Mouse (Mus musculus): ENCODE measurements around the gene Bhlhe40. TPM values are rescaled to one million over a fixed set of nuclear protein-coding genes. Genes with fewer than 3 reads are reported as not detected.

Bhlhe40 gene
- polyA plus RNA-seq, 1 experiment from 2014 or later = 20.8 TPM

GRCm38 (mm10) chr6:108676783-108677340 is 16.4 kb downstream of the Bhlhe40 start:
- DNase-seq (ENCODE audit: low spot score) (no peak), ATAC-seq (ENCODE audit: low read depth) (no peak)
- no peaks in the 10 kb centered on the region for H3K9me3 ChIP-seq (ENCODE audit: control insufficient read depth, low read length)
- H3K4me2 ChIP-seq (ENCODE audit: low read depth, low read length) = no peak overlapping the region
- no peak overlapping the region for H3K4me3 ChIP-seq (ENCODE audit: low read depth, low read length)
- WGBS = 87% methylated on average over 9 of the region's 9 CpGs
- H3K9ac ChIP-seq (ENCODE audit: low read depth, low read length) = no peak overlapping the region
- no peak overlapping the region for H3K27ac ChIP-seq (replicated peaks; ENCODE audit: low read depth, low read length)
- H3K4me1 ChIP-seq (ENCODE audit: control insufficient read depth, insufficient read depth, low read length) = no peaks in the 10 kb centered on the region
- no peaks in the 10 kb centered on the region for H3K36me3 ChIP-seq (ENCODE audit: control insufficient read depth, insufficient read depth, low read length)
- no peaks in the 10 kb centered on the region for H3K27me3 ChIP-seq (replicated peaks; ENCODE audit: control insufficient read depth, insufficient read depth, low read length)

GRCm38 (mm10) chr6:108677697-108678096 is 17.3 kb downstream of the Bhlhe40 start:
- Histone ChIP-seq H3K4me3 (ENCODE audit: low read depth, low read length) (no peak overlapping the region), H3K9ac (ENCODE audit: low read depth, low read length) (no peak overlapping the region), H3K27me3 (replicated peaks; ENCODE audit: control insufficient read depth, insufficient read depth, low read length) (no peaks in the 10 kb centered on the region), H3K9me3 (ENCODE audit: control insufficient read depth, low read length) (no peaks in the 10 kb centered on the region), H3K36me3 (ENCODE audit: control insufficient read depth, insufficient read depth, low read length) (no peaks in the 10 kb centered on the region), H3K4me2 (ENCODE audit: low read depth, low read length) (no peak overlapping the region), H3K4me1 (ENCODE audit: control insufficient read depth, insufficient read depth, low read length) (no peaks in the 10 kb centered on the region), H3K27ac (replicated peaks; ENCODE audit: low read depth, low read length) (no peak overlapping the region)
- ATAC-seq (ENCODE audit: low read depth) (no peak), DNase-seq (ENCODE audit: low spot score) (no peak)
- 84% methylated on average over 4 of the region's 4 CpGs for WGBS

- Histone ChIP-seq H3K9ac (ENCODE audit: low read depth, low read length) (no peak overlapping the region), H3K27me3 (replicated peaks; ENCODE audit: control insufficient read depth, insufficient read depth, low read length) (no peaks in the 10 kb centered on the region), H3K27ac (replicated peaks; ENCODE audit: low read depth, low read length) (no peak overlapping the region), H3K36me3 (ENCODE audit: control insufficient read depth, insufficient read depth, low read length) (no peaks in the 10 kb centered on the region), H3K4me2 (ENCODE audit: low read depth, low read length) (no peak overlapping the region), H3K4me3 (ENCODE audit: low read depth, low read length) (no peak overlapping the region), H3K4me1 (ENCODE audit: control insufficient read depth, insufficient read depth, low read length) (no peaks in the 10 kb centered on the region), H3K9me3 (ENCODE audit: control insufficient read depth, low read length) (no peaks in the 10 kb centered on the region)
- 60% methylated on average over 5 of the region's 5 CpGs for WGBS
- no peak for ATAC-seq (ENCODE audit: low read depth)
- DNase-seq (ENCODE audit: low spot score) = no peak
These were observed 17.8 kb downstream of the Bhlhe40 start for GRCm38 (mm10) chr6:108678227-108678626.

- 68% methylated on average over 7 of the region's 7 CpGs for WGBS
- Histone ChIP-seq H3K4me1 (ENCODE audit: control insufficient read depth, insufficient read depth, low read length) (no peaks in the 10 kb centered on the region), H3K9me3 (ENCODE audit: control insufficient read depth, low read length) (no peaks in the 10 kb centered on the region), H3K36me3 (ENCODE audit: control insufficient read depth, insufficient read depth, low read length) (no peaks in the 10 kb centered on the region), H3K4me3 (ENCODE audit: low read depth, low read length) (no peak overlapping the region), H3K27me3 (replicated peaks; ENCODE audit: control insufficient read depth, insufficient read depth, low read length) (no peaks in the 10 kb centered on the region), H3K9ac (ENCODE audit: low read depth, low read length) (no peak overlapping the region), H3K27ac (replicated peaks; ENCODE audit: low read depth, low read length) (no peak overlapping the region), H3K4me2 (ENCODE audit: low read depth, low read length) (no peak overlapping the region)
- ATAC-seq (ENCODE audit: low read depth) (no peak), DNase-seq (ENCODE audit: low spot score) (no peak)
These were observed 20.1 kb downstream of the Bhlhe40 start for GRCm38 (mm10) chr6:108680503-108680902.

GRCm38 (mm10) chr6:108681084-108681483 is 20.7 kb downstream of the Bhlhe40 start:
- 75% methylated on average over 4 of the region's 4 CpGs for WGBS
- no peak for ATAC-seq (ENCODE audit: low read depth)

GRCm38 (mm10) chr6:108683140-108683539 is 22.7 kb downstream of the Bhlhe40 start:
- H3K4me3 ChIP-seq (ENCODE audit: low read depth, low read length) = no peak overlapping the region
- no peaks in the 10 kb centered on the region for H3K27me3 ChIP-seq (replicated peaks; ENCODE audit: control insufficient read depth, insufficient read depth, low read length)
- no peak overlapping the region for H3K4me2 ChIP-seq (ENCODE audit: low read depth, low read length)
- DNase-seq (ENCODE audit: low spot score) (no peak), ATAC-seq (ENCODE audit: low read depth) (no peak)
- H3K9ac ChIP-seq (ENCODE audit: low read depth, low read length) = no peak overlapping the region
- no peaks in the 10 kb centered on the region for H3K4me1 ChIP-seq (ENCODE audit: control insufficient read depth, insufficient read depth, low read length)
- no peak overlapping the region for H3K27ac ChIP-seq (replicated peaks; ENCODE audit: low read depth, low read length)
- H3K9me3 ChIP-seq (ENCODE audit: control insufficient read depth, low read length) = no peaks in the 10 kb centered on the region
- H3K36me3 ChIP-seq (ENCODE audit: control insufficient read depth, insufficient read depth, low read length) = no peaks in the 10 kb centered on the region
- WGBS = 80% methylated on average over 1 of the region's 1 CpGs

More at GRCm38 (mm10) chr6:108681084-108681483, 20.7 kb downstream of the Bhlhe40 start:
- no peak overlapping the region for H3K27ac ChIP-seq (replicated peaks; ENCODE audit: low read depth, low read length)
- H3K4me3 ChIP-seq (ENCODE audit: low read depth, low read length) = no peak overlapping the region
- DNase-seq (ENCODE audit: low spot score) = no peak
- no peaks in the 10 kb centered on the region for H3K4me1 ChIP-seq (ENCODE audit: control insufficient read depth, insufficient read depth, low read length)
- H3K9me3 ChIP-seq (ENCODE audit: control insufficient read depth, low read length) = no peaks in the 10 kb centered on the region
- H3K27me3 ChIP-seq (replicated peaks; ENCODE audit: control insufficient read depth, insufficient read depth, low read length) = no peaks in the 10 kb centered on the region
- no peak overlapping the region for H3K9ac ChIP-seq (ENCODE audit: low read depth, low read length)
- H3K4me2 ChIP-seq (ENCODE audit: low read depth, low read length) = no peak overlapping the region
- no peaks in the 10 kb centered on the region for H3K36me3 ChIP-seq (ENCODE audit: control insufficient read depth, insufficient read depth, low read length)

GRCm38 (mm10) chr6:108684430-108684829 is 24.0 kb downstream of the Bhlhe40 start:
- Histone ChIP-seq H3K4me2 (ENCODE audit: low read depth, low read length) (no peak overlapping the region), H3K27ac (replicated peaks; ENCODE audit: low read depth, low read length) (no peak overlapping the region), H3K36me3 (ENCODE audit: control insufficient read depth, insufficient read depth, low read length) (no peaks in the 10 kb centered on the region), H3K4me3 (ENCODE audit: low read depth, low read length) (no peak overlapping the region), H3K9ac (ENCODE audit: low read depth, low read length) (no peak overlapping the region), H3K4me1 (ENCODE audit: control insufficient read depth, insufficient read depth, low read length) (no peaks in the 10 kb centered on the region), H3K9me3 (ENCODE audit: control insufficient read depth, low read length) (no peaks in the 10 kb centered on the region), H3K27me3 (replicated peaks; ENCODE audit: control insufficient read depth, insufficient read depth, low read length) (no peaks in the 10 kb centered on the region)
- ATAC-seq (ENCODE audit: low read depth) = no peak
- DNase-seq (ENCODE audit: low spot score) = no peak
- 76% methylated on average over 5 of the region's 5 CpGs for WGBS

GRCm38 (mm10) chr6:108685758-108686355 is 25.4 kb downstream of the Bhlhe40 start:
- ATAC-seq (ENCODE audit: low read depth) (no peak), DNase-seq (ENCODE audit: low spot score) (no peak)
- Histone ChIP-seq H3K4me3 (ENCODE audit: low read depth, low read length) (no peak overlapping the region), H3K9ac (ENCODE audit: low read depth, low read length) (no peak overlapping the region), H3K27ac (replicated peaks; ENCODE audit: low read depth, low read length) (no peak overlapping the region), H3K9me3 (ENCODE audit: control insufficient read depth, low read length) (no peaks in the 10 kb centered on the region), H3K36me3 (ENCODE audit: control insufficient read depth, insufficient read depth, low read length) (no peaks in the 10 kb centered on the region), H3K4me2 (ENCODE audit: low read depth, low read length) (no peak overlapping the region), H3K27me3 (replicated peaks; ENCODE audit: control insufficient read depth, insufficient read depth, low read length) (no peaks in the 10 kb centered on the region), H3K4me1 (ENCODE audit: control insufficient read depth, insufficient read depth, low read length) (no peaks in the 10 kb centered on the region)
- WGBS = 67% methylated on average over 9 of the region's 9 CpGs

GRCm38 (mm10) chr6:108686930-108687329 is 26.5 kb downstream of the Bhlhe40 start:
- H3K36me3 ChIP-seq (ENCODE audit: control insufficient read depth, insufficient read depth, low read length) = no peaks in the 10 kb centered on the region
- H3K4me3 ChIP-seq (ENCODE audit: low read depth, low read length) = no peak overlapping the region
- no peaks in the 10 kb centered on the region for H3K27me3 ChIP-seq (replicated peaks; ENCODE audit: control insufficient read depth, insufficient read depth, low read length)
- ATAC-seq (ENCODE audit: low read depth) (no peak), DNase-seq (ENCODE audit: low spot score) (no peak)
- WGBS = 65% methylated on average over 3 of the region's 3 CpGs
- H3K27ac ChIP-seq (replicated peaks; ENCODE audit: low read depth, low read length) = no peak overlapping the region
- H3K4me2 ChIP-seq (ENCODE audit: low read depth, low read length) = no peak overlapping the region
- no peak overlapping the region for H3K9ac ChIP-seq (ENCODE audit: low read depth, low read length)
- no peaks in the 10 kb centered on the region for H3K4me1 ChIP-seq (ENCODE audit: control insufficient read depth, insufficient read depth, low read length)
- H3K9me3 ChIP-seq (ENCODE audit: control insufficient read depth, low read length) = no peaks in the 10 kb centered on the region
